Mouse (Mus musculus) liver, embryonic 14.5 days (tissue): ENCODE data around the gene Porcn. TPM values are rescaled to one million over a fixed set of nuclear protein-coding genes. Genes with fewer than 3 reads are reported as not detected.
A peak's percentile ranks its signal among the peaks of the same experiment; 100 is the strongest.

Source experiments
- ATAC-seq: fragments of 200-750 bp; cut with Nextera tagmentation; 2 replicates; pipeline ENCODE4 v1.8.0; 2017; ENCODE audit warnings: moderate number of reproducible peaks, mild to moderate bottlenecking, moderate library complexity; ENCODE audit not compliant: insufficient read depth
- DNase-seq, 3 experiments: peaks; one replicate each; pipeline ENCODE4 v3.0.0-alpha.2; 2012 to 2013; ENCODE audit warnings: low read depth in 3 of 3, low spot score in 3 of 3
- H3K27ac ChIP-seq: fragments of 300-500 bp; sonication (generic); 2 replicates; pipeline ENCODE4 v1.5.1; 2014; ENCODE audit warnings: moderate library complexity, mild to moderate bottlenecking, control low read depth, inconsistent platforms
- H3K27me3 ChIP-seq: fragments of 300-500 bp; sonication (generic); 2 replicates; pipeline ENCODE4 v1.6.1; 2014; ENCODE audit warnings: mild to moderate bottlenecking, low read length, moderate library complexity; ENCODE audit not compliant: control insufficient read depth, insufficient read depth
- H3K36me3 ChIP-seq: fragments of 300-500 bp; sonication (generic); replicated peaks from 2 replicates; pipeline ENCODE4 v1.6.1; 2014; ENCODE audit warnings: low read depth; ENCODE audit not compliant: control insufficient read depth, insufficient read depth
- H3K4me1 ChIP-seq, 2 experiments: fragments of 200-500 bp in 1 of 2; fragments of 300-500 bp in 1 of 2; sonication (generic) in 1 of 2; replicated peaks; 2 replicates each; pipeline ENCODE4 v1.6.1; 2012 to 2014; ENCODE audit warnings: antibody characterized with exemption in 1 of 2, inconsistent platforms in 1 of 2, low read length in 1 of 2; ENCODE audit not compliant: control insufficient read depth in 2 of 2, insufficient read depth in 2 of 2
- H3K4me2 ChIP-seq: fragments of 300-500 bp; sonication (generic); 2 replicates; pipeline ENCODE4 v1.6.1; 2014; ENCODE audit warnings: low read depth, mild to moderate bottlenecking, control low read depth, moderate library complexity
- H3K4me3 ChIP-seq, 2 experiments: fragments of 200-500 bp in 1 of 2; fragments of 300-500 bp in 1 of 2; sonication (generic) in 1 of 2; 2 replicates each; pipeline ENCODE4 v1.5.1; 2012 to 2014; ENCODE audit warnings: low read depth in 2 of 2, low read length in 2 of 2, mild to moderate bottlenecking in 2 of 2, control low read depth in 1 of 2, inconsistent platforms in 1 of 2, moderate library complexity in 1 of 2; ENCODE audit not compliant: insufficient read depth in 1 of 2
- H3K9ac ChIP-seq: fragments of 300-500 bp; sonication (generic); replicated peaks from 2 replicates; pipeline ENCODE4 v1.6.1; 2014; ENCODE audit warnings: mild to moderate bottlenecking, control low read depth, moderate library complexity
- H3K9me3 ChIP-seq: fragments of 300-500 bp; sonication (generic); 2 replicates; pipeline ENCODE4 v1.6.1; 2016; ENCODE audit warnings: low read length, mixed read lengths; ENCODE audit not compliant: control insufficient read depth
- CTCF ChIP-seq: IDR thresholded peaks from 2 replicates; pipeline ENCODE4 v1.5.1; 2016; ENCODE audit warnings: antibody characterized with exemption, low read depth, control low read depth
- EP300 ChIP-seq: IDR thresholded peaks from 2 replicates; pipeline ENCODE4 v1.6.1; 2016; ENCODE audit warnings: antibody characterized with exemption, low read depth
- WGBS: fragments of 180-500 bp; shearing (Covaris S2); extraction: QIAGEN DNeasy Blood & Tissue Kit; methylation state at CpG from one replicate; pipeline ENCODE4 v1.1.7; 2014; ENCODE audit not compliant: insufficient replicate concordance; 5-methylcytosine and 5-hydroxymethylcytosine counted together
- polyA plus RNA-seq, 2 experiments: library from polyadenylated mRNA; depleted of rRNA in 1 of 2; stranded (reverse) in 1 of 2; unstranded in 1 of 2; fragments of >200 nt; fragmentation: Nextera tagmentation in 1 of 2; extraction: Ambion mirVana in 1 of 2; gene quantifications; 2 replicates each; pipeline versions ENCODE4 v1.2.1 to v1.2.3; 2012 to 2014

The Porcn gene
- polyA plus RNA-seq, 2 experiments = 0.53 to 1.2 TPM

DNA sequence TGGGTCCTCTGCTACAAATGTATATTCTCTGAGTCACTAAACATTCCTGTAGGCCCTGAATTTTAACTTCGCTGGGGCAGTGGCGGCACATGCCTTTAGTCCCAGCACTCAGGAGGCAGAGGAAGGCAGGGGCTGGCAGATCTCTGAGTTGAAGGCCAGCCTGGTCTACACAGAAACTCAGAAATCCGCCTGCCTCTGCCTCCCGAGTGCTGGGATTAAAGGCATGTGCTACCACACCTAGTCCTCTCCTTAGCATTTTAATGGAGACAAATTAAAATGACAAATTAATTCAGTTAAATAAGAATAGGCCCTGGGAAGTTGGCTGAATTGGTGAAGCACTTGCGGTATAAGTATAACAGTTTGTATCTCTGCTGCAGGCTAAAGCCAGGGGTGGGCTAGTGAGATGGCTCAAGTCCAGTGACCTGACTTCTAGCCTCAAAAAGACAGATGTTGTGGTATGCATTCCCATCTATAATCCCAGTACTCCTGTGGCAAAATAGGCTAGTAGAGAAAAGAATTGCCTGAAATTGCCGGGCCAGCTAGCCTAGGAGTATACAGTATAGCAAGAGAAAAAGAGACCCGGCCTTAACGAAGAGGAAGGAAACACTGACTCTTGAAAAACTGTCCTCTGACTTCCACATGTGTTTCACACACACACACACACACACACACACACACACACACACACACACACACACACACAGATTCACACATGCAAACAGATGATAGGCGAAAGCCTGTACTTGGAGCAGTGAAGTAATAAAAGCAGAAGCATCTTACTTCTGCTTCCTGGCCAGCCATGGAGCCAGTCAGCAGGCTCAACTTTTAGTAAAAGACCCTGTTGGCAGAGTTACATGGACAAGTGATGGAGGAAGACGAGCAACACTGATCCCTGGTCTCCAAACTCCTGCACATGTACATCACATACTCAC is 38.3 kb downstream of the Porcn start:
- no peak for DNase-seq
- TF ChIP-seq EP300 (no peak), CTCF (no peak)

DNA sequence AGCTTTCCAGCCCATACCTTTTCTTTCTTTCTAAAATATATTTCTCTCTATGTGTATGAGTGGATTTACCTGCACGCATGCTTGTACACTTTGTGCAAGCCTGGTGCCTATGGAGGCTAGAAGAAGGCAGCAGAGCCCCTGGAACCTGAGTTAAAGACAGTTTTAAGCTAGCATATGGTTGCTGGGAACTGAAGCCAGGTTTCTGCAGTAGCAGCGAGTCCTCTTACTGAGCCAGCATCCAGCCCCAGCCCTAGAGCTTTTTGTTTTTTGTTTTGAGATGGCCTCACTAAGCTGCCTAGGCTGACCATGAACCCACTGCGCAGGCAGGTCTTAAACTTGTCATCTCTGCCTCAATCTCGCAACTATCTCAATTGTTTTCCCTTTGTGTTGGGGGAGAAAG is 41.9 kb downstream of the Porcn start:
- Histone ChIP-seq H3K4me1 (no peaks in the 10 kb centered on the region), H3K4me2 (no peak overlapping the region), H3K4me3 (no peak overlapping the region), H3K36me3 (no peaks in the 10 kb centered on the region), H3K27ac (no peak overlapping the region), H3K27me3 (no peaks in the 10 kb centered on the region), H3K9ac (no peak overlapping the region), H3K9me3 (no peaks in the 10 kb centered on the region)
- no peak for TF ChIP-seq CTCF
- no peak for TF ChIP-seq EP300
- 87% methylated on average over 4 of the region's 4 CpGs for WGBS
- ATAC-seq (no peak), DNase-seq (no peak)

More for the DNA sequence above, 38.3 kb downstream of the Porcn start:
- H3K36me3 ChIP-seq = no peaks in the 10 kb centered on the region
- H3K4me2 ChIP-seq = no peak overlapping the region
- H3K9ac ChIP-seq = no peak overlapping the region
- H3K27ac ChIP-seq = no peak overlapping the region
- H3K27me3 ChIP-seq = no peaks in the 10 kb centered on the region
- no peaks in the 10 kb centered on the region for H3K4me1 ChIP-seq
- no peaks in the 10 kb centered on the region for H3K9me3 ChIP-seq
- WGBS = 68% methylated on average over 10 of the region's 10 CpGs
- H3K4me3 ChIP-seq = no peak overlapping the region
- no peak for ATAC-seq

DNA sequence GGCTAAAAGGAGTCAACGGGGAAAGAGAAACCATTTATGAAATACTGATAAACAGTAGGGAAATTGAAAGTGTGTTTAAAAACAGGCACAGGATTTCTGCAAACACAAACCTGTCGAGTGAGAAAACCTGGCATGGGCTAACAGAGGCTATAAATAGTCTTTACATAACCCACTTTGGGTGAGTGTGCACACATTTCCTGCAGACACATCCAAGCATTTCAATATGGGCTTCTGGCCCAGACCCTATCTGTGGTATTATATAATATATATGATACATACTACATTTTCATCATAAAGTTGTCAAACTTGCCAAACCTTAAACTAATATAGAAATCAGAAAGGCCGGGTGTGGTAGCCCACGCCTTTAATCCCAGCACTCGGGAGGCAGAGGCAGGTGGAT is 43.2 kb downstream of the Porcn start:
- no peaks in the 10 kb centered on the region for H3K36me3 ChIP-seq
- no peaks in the 10 kb centered on the region for H3K4me1 ChIP-seq
- no peak overlapping the region for H3K9ac ChIP-seq
- no peak overlapping the region for H3K4me2 ChIP-seq
- H3K27me3 ChIP-seq = no peaks in the 10 kb centered on the region
- TF ChIP-seq EP300 (no peak), CTCF (no peak)
- DNase-seq = no peak
- H3K4me3 ChIP-seq = no peak overlapping the region
- no peaks in the 10 kb centered on the region for H3K9me3 ChIP-seq
- 59% methylated on average over 5 of the region's 5 CpGs for WGBS
- H3K27ac ChIP-seq = no peak overlapping the region
- ATAC-seq = no peak

DNA sequence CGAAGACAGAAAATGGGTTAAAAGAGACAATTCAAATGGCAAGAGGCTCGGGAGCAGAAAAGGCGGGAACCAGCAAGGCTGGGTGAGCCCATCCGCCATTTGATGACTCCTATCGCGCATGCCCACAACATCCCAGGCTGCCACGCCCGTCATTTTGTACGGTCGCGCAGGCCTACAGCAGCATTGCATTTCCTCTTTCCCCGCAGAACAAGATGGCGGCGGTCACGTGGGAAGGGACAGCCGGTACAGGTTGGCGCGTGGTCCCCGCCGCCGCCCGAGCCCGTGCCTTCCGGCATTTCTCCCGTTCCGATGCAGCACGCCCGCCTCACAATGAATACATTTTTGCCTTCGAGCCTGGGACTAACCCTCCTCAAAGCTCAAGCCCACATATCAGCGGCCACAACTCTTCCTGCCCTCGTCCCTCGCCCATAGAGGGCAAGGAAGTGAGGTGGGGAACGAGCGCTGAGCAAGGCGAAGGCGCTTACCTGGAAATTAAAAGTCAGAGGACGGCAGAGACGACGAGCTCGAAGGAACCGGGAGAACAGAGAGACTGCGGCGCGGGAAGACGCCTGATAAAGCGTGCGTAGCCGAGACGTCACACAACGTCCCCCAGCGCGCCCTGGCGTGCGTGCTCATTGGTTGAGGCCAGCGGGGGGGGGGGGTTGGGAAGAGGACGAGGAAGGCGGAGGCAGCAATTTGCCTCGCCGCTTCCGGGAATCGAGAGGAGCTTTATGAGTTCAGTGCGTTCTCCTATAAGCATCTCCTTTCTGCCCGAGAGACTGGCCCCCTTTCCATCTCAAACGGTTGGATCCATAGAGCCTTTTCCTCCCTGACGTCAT is 61.0 kb downstream of the Porcn start, which contains the start of gene Rbm3:
Gene Rbm3, minus strand, starts transcription at position 728 of the 839 bp plus-strand sequence.
- DNase-seq (peak; percentile 80 to 85 (median 82)), ATAC-seq (peak; percentile 95)
- WGBS = 12% methylated on average over 61 of the region's 65 CpGs
- Histone ChIP-seq H3K27me3 (no peaks in the 10 kb centered on the region), H3K9ac (peak within 1 kb of the TSS; percentile 91), H3K27ac (peak within 1 kb of the TSS; percentile 90), H3K4me3 (peak within 1 kb of the TSS; percentile 84 to 95), H3K9me3 (no peaks in the 10 kb centered on the region), H3K36me3 (peaks cover 37% of the 10 kb centered on the region), H3K4me1 (peaks cover 0 to 14% of the 10 kb centered on the region in 2 experiments; a peak in 2 of 4 replicates), H3K4me2 (peak within 1 kb of the TSS; percentile 91)
- TF ChIP-seq EP300 (no peak; the same call in 1 of the 2 replicates), CTCF (no peak)

Other genes with a start within 250 kb of the Porcn start
- 112 and 113 TPM in 2 replicates for gene Gata1, start 228.5 kb downstream of the Porcn start, polyA plus RNA-seq (2012; rRNA removed)
- gene Gata1, start 228.5 kb downstream of the Porcn start, polyA plus RNA-seq (2014; fragmentation: Nextera tagmentation; extraction: Ambion mirVana) = 105 and 126 TPM in 2 replicates
- gene Glod5, start 188.0 kb downstream of the Porcn start, polyA plus RNA-seq (2012; rRNA removed) = not detected in 2 replicates
- not detected in 2 replicates for gene Glod5, start 188.0 kb downstream of the Porcn start, polyA plus RNA-seq (2014; fragmentation: Nextera tagmentation; extraction: Ambion mirVana)
- 24.6 and 31.3 TPM in 2 replicates for gene Suv39h1, start 131.8 kb downstream of the Porcn start, polyA plus RNA-seq (2012; rRNA removed)
- 28.4 and 34.8 TPM in 2 replicates for gene Suv39h1, start 131.8 kb downstream of the Porcn start, polyA plus RNA-seq (2014; fragmentation: Nextera tagmentation; extraction: Ambion mirVana)
- gene Was, start 116.0 kb downstream of the Porcn start, polyA plus RNA-seq (2012; rRNA removed) = 8.2 and 10.0 TPM in 2 replicates
- gene Was, start 116.0 kb downstream of the Porcn start, polyA plus RNA-seq (2014; fragmentation: Nextera tagmentation; extraction: Ambion mirVana) = 2.7 and 3.5 TPM in 2 replicates
- 14.3 and 14.5 TPM in 2 replicates for gene Wdr13, start 73.6 kb downstream of the Porcn start, polyA plus RNA-seq (2012; rRNA removed)
- gene Wdr13, start 73.6 kb downstream of the Porcn start, polyA plus RNA-seq (2014; fragmentation: Nextera tagmentation; extraction: Ambion mirVana) = 3.7 and 4.4 TPM in 2 replicates
- 135 and 224 TPM in 2 replicates for gene Rbm3, start 60.6 kb downstream of the Porcn start, polyA plus RNA-seq (2012; rRNA removed)
- 317 and 352 TPM in 2 replicates for gene Rbm3, start 60.6 kb downstream of the Porcn start, polyA plus RNA-seq (2014; fragmentation: Nextera tagmentation; extraction: Ambion mirVana)
- 5.4 TPM in 2 replicates for gene Tbc1d25, start 30.3 kb downstream of the Porcn start, polyA plus RNA-seq (2012; rRNA removed)
- gene Tbc1d25, start 30.3 kb downstream of the Porcn start, polyA plus RNA-seq (2014; fragmentation: Nextera tagmentation; extraction: Ambion mirVana) = 4.2 and 4.9 TPM in 2 replicates
- 29.3 and 39.5 TPM in 2 replicates for gene Ebp, start 13.0 kb downstream of the Porcn start, polyA plus RNA-seq (2012; rRNA removed)
- gene Ebp, start 13.0 kb downstream of the Porcn start, polyA plus RNA-seq (2014; fragmentation: Nextera tagmentation; extraction: Ambion mirVana) = 64.0 and 69.6 TPM in 2 replicates
- gene Ftsj1, start 45.9 kb upstream of the Porcn start, polyA plus RNA-seq (2012; rRNA removed) = 23.9 and 27.1 TPM in 2 replicates
- 35.2 and 37.5 TPM in 2 replicates for gene Ftsj1, start 45.9 kb upstream of the Porcn start, polyA plus RNA-seq (2014; fragmentation: Nextera tagmentation; extraction: Ambion mirVana)
- gene Slc38a5, start 64.6 kb upstream of the Porcn start, polyA plus RNA-seq (2012; rRNA removed) = 45.7 and 54.8 TPM in 2 replicates
- gene Slc38a5, start 64.6 kb upstream of the Porcn start, polyA plus RNA-seq (2014; fragmentation: Nextera tagmentation; extraction: Ambion mirVana) = 73.4 and 84.8 TPM in 2 replicates
- gene Ssxb10, start 120.9 kb upstream of the Porcn start, polyA plus RNA-seq (2012; rRNA removed) = not detected in 2 replicates
- not detected in 2 replicates for gene Ssxb10, start 120.9 kb upstream of the Porcn start, polyA plus RNA-seq (2014; fragmentation: Nextera tagmentation; extraction: Ambion mirVana)
- not detected in 2 replicates for gene Ssxb9, start 160.5 kb upstream of the Porcn start, polyA plus RNA-seq (2012; rRNA removed)
- gene Ssxb9, start 160.5 kb upstream of the Porcn start, polyA plus RNA-seq (2014; fragmentation: Nextera tagmentation; extraction: Ambion mirVana) = not detected in 2 replicates
- not detected in 2 replicates for gene Ssxb1, start 206.8 kb upstream of the Porcn start, polyA plus RNA-seq (2012; rRNA removed)
- not detected in 2 replicates for gene Ssxb1, start 206.8 kb upstream of the Porcn start, polyA plus RNA-seq (2014; fragmentation: Nextera tagmentation; extraction: Ambion mirVana)